Mouse (Mus musculus): Measurements from ENCODE around the gene Hck.

DNA sequence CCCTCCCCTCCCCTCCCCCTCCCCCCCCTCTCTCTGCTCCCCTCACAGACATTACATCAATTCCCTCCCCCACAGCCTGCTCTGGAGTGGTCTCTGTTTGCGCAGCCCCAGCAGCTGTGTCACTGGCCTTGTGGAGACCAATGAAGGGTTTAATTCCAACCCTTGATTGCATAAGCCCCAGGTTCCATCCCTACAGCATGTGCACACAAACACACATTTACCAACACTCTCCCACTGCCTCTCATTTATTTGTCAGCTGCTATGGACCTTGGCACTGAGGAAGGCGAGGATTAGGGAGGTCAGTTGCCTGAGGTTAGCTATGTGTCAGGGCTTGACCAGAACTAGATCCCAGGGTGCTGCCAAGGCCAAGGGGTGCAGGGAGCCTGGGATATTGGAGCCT lies 32.3 kb upstream of the Hck start:
- TF ChIP-seq CTCF (IDR thresholded peaks at IDR 0.05; ENCODE audit: low read depth, low read length), result no peak
- no peak for TF ChIP-seq EP300 (IDR thresholded peaks at IDR 0.05; ENCODE audit: insufficient read depth, low read depth, low read length)
